Mouse (Mus musculus) testis, adult 2 months (tissue): ENCODE measurements around the gene Slamf7. TPM values are rescaled to one million over a fixed set of nuclear protein-coding genes. Genes with fewer than 3 reads are reported as not detected.

Source experiments
- H3K27ac ChIP-seq: fragments of 200-500 bp; 2 replicates; pipeline ENCODE4 v1.5.1; 2012; ENCODE audit warnings: low read depth, low read length; ENCODE audit not compliant: control insufficient read depth, insufficient read depth
- H3K27me3 ChIP-seq: fragments of 200-500 bp; 2 replicates; pipeline ENCODE4 v1.6.1; 2012; ENCODE audit warnings: mild to moderate bottlenecking, low read length, moderate library complexity; ENCODE audit not compliant: control insufficient read depth, insufficient read depth
- H3K36me3 ChIP-seq: fragments of 200-500 bp; 2 replicates; pipeline ENCODE4 v1.6.1; 2012; ENCODE audit warnings: mild to moderate bottlenecking, low read length; ENCODE audit not compliant: control insufficient read depth, insufficient read depth
- H3K4me1 ChIP-seq: fragments of 200-500 bp; 2 replicates; pipeline ENCODE4 v1.6.1; 2012; ENCODE audit warnings: low read length; ENCODE audit not compliant: control insufficient read depth, insufficient read depth
- H3K4me3 ChIP-seq: fragments of 200-500 bp; 2 replicates; pipeline ENCODE4 v1.5.1; 2012; ENCODE audit warnings: low read depth, mild to moderate bottlenecking, low read length, moderate library complexity, mixed read lengths; ENCODE audit not compliant: control insufficient read depth
- CTCF ChIP-seq: fragments of 200-500 bp; IDR thresholded peaks from 2 replicates; pipeline ENCODE4 v1.5.1; 2012; ENCODE audit warnings: low read depth, mild to moderate bottlenecking, inconsistent platforms, low read length, moderate library complexity; ENCODE audit not compliant: control insufficient read depth, insufficient read depth, insufficient replicate concordance
- POLR2A ChIP-seq: fragments of 200-500 bp; IDR thresholded peaks from 2 replicates; pipeline ENCODE4 v1.6.1; 2012; ENCODE audit warnings: low read depth, mild to moderate bottlenecking, inconsistent platforms, low read length, moderate library complexity; ENCODE audit not compliant: control insufficient read depth
- polyA plus RNA-seq: library from polyadenylated mRNA; depleted of rRNA; stranded (reverse); fragments of >200 nt; gene quantifications from 2 replicates; pipeline ENCODE4 v1.2.3, GENCODE M21; 2012

The Slamf7 gene
- polyA plus RNA-seq, 1 experiment = 19.5 TPM

DNA sequence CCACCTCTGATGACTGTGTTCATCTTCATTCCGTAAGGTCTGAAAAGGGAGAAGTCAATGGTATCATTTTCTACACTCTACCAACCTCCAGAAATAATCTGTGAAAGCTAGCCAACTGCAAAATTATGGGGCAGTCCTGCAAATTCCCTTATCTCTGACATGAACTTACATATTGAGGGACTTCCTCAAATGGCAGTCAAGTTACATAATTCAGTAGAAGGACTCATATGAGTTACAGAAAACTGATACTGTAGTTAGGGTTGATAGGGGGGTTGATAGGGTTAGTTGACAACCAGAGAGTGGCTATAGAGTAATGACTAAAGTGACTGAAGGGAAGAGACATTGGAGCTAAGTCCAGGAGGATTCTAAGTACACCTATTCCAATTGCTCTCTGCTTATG is 7.6 kb upstream of the Slamf7 start:
- no peak overlapping the region for H3K27ac ChIP-seq
- H3K4me1 ChIP-seq = no peaks in the 10 kb centered on the region
- TF ChIP-seq CTCF (no peak), POLR2A (no peak)
- no peak overlapping the region for H3K4me3 ChIP-seq
- H3K27me3 ChIP-seq = no peaks in the 10 kb centered on the region
- no peaks in the 10 kb centered on the region for H3K36me3 ChIP-seq

DNA sequence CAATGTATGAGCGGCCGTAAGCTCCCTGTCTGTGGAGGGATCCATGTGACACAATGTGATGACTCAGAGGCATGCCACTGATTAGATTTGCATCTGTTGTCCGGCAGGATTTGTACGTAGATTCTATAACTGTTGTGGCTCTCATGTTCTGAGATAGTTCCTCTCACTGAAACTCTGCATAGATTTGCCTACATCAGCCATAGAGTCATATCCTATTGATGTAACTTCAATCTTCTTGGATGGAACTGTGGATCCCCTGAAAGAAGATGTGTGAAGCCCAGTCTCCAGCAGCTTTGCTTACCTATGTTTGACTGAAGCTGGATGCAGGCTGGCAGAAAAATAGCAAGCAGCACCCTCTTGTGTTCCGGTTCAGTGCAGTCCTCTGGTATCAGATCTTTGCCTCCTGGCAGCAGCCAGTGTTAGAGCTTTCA is 5.7 kb upstream of the Slamf7 start:
- Histone ChIP-seq H3K27me3 (no peaks in the 10 kb centered on the region), H3K4me3 (no peak overlapping the region), H3K27ac (no peak overlapping the region), H3K36me3 (no peaks in the 10 kb centered on the region), H3K4me1 (no peaks in the 10 kb centered on the region)
- TF ChIP-seq CTCF (no peak), POLR2A (no peak)

DNA sequence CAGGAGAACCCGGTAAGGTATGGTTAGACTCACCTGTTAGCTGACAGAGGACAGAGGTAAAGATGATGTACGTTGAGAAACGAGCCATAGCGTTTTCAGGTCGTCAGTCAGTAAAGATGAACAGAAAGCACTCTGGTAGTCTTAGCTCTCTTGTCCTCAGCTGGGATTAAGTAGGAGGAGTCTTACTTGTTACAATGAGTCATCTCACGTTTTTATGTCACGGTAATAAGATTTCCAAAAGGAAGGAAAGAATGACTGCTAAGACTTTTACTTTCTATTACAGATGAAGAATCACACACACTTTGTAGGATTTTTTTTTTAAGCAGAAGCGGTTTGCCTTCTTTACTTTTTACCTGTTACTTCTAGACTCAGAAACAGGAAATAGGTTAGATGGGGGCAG is 4.0 kb downstream of the Slamf7 start:
- Histone ChIP-seq H3K4me1 (peaks cover 3% of the 10 kb centered on the region), H3K27ac (no peak overlapping the region), H3K4me3 (no peak overlapping the region), H3K36me3 (no peaks in the 10 kb centered on the region; the same call in 1 of the 2 replicates), H3K27me3 (no peaks in the 10 kb centered on the region)
- no peak for TF ChIP-seq POLR2A
- no peak for TF ChIP-seq CTCF

DNA sequence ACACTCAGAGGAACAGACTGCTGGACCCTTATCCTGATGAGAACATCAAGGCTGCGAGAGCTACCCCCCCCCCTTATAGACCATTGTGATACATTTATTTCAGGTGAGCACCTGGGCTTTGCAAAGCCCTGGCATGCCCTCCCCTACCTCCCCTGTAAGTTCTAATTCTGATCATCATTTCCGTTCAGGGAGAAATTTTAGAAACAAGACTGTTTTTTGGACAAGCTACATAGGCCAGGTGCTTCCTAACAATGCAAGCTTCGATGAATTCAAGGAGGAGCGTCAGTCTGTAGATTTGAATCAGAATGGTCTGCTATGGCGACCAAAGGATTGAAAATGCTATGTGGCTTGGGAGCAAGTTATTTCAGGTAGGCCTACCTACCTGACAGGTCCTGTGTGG is 5.1 kb downstream of the Slamf7 start:
- no peak overlapping the region for H3K27ac ChIP-seq
- TF ChIP-seq CTCF (no peak), POLR2A (no peak)
- no peaks in the 10 kb centered on the region for H3K27me3 ChIP-seq
- no peaks in the 10 kb centered on the region; the same call in 1 of the 2 replicates for H3K36me3 ChIP-seq
- H3K4me3 ChIP-seq = no peak overlapping the region
- H3K4me1 ChIP-seq = peaks cover 2% of the 10 kb centered on the region

DNA sequence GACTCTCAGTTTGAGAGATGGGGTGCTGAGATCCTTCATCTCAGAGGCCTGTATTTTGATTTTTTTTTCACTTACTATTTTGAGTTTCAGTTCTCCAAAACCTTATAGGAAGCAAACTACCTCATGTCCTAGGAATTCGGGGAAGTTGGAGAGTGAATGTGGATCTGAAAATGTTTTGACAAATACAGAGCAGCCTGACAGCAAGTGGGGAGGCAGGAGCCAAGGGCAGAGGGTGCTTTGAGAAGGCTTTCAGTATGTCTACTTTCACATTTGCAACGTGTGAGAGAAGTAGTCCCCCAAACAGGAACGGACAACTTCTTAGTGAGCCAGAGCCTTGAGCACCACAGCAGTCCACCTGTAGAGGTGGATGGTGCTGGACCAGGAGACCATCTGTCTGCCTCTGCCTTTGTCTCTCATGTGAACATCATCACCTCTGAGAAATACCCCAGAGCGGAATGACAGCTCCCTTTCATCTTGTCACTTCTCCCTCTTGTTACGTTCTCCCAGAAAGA is 6.3 kb downstream of the Slamf7 start:
- no peaks in the 10 kb centered on the region for H3K27me3 ChIP-seq

DNA sequence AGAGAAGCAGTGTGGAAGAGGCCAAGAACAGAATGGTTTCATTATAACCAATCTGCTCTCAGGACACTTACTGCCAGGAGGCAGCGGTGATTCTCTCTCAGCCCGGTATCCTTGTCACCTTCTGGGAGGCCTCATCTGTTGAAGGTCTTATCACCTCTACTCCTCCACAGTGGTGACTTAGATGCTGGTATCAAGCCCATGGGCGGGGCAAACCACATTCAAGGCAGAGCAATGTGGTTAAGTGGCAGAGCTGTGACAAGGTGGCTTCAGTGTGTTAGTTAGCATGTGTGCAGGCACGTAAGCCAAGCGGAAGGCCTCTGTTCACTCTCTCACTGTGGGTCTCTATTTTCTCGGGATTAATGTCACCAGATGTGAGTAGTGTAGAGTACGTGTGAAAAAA is 9.2 kb downstream of the Slamf7 start:
- Histone ChIP-seq H3K4me1 (no peaks in the 10 kb centered on the region), H3K27ac (no peak overlapping the region), H3K27me3 (no peaks in the 10 kb centered on the region), H3K4me3 (no peak overlapping the region), H3K36me3 (no peaks in the 10 kb centered on the region)
- no peak for TF ChIP-seq CTCF
- no peak for TF ChIP-seq POLR2A

More for the DNA sequence above, 6.3 kb downstream of the Slamf7 start:
- Histone ChIP-seq H3K4me3 (no peak overlapping the region), H3K27ac (no peak overlapping the region), H3K36me3 (no peaks in the 10 kb centered on the region; the same call in 1 of the 2 replicates), H3K4me1 (no peaks in the 10 kb centered on the region)
- TF ChIP-seq POLR2A (no peak), CTCF (no peak)

DNA sequence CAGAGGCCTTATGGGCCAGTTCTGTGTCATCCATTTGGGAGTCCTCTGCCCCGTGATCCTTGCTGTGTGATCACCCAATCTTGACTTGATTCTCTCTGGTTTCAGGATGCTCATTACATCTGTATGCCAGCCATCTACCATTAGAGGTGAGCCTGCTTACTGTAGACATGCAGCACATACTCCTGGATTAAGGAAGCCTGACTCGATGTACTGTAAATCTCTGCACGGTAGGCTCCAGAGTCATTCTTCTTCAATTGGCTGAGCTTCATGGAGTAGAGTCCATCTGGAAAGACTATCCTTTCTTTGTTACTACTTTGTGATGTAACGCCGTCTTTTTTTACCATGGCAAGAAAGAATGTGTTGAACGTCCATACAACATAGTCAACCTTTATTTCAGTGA is 12.0 kb downstream of the Slamf7 start:
- no peak overlapping the region for H3K4me3 ChIP-seq
- no peak for TF ChIP-seq POLR2A
- TF ChIP-seq CTCF = no peak
- H3K27me3 ChIP-seq = no peaks in the 10 kb centered on the region
- H3K27ac ChIP-seq = no peak overlapping the region
- H3K36me3 ChIP-seq = no peaks in the 10 kb centered on the region
- H3K4me1 ChIP-seq = no peaks in the 10 kb centered on the region

DNA sequence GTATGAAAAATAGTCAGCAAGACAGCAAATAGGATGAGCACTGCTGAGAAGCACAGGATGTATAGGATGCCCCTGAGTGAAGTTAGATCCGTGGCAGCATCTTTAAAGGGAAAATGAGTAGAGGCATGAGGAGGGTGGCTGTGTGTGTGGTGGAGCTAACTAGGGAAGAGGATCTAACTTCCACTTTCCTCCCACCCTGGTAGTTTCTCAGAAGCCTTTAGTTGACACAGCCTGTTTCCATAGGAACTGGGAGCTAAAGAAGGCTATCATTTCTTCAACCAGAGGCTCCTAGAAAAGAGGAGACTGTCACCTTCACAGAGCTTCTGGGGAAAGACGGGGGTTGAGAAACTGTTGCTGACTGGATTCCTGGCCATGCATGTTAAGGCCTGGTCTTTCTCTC is 14.1 kb downstream of the Slamf7 start:
- H3K36me3 ChIP-seq = no peaks in the 10 kb centered on the region
- no peak overlapping the region for H3K4me3 ChIP-seq
- H3K4me1 ChIP-seq = no peaks in the 10 kb centered on the region
- H3K27ac ChIP-seq = no peak overlapping the region
- H3K27me3 ChIP-seq = no peaks in the 10 kb centered on the region
- no peak for TF ChIP-seq POLR2A
- no peak for TF ChIP-seq CTCF
